Mouse (Mus musculus) MEL (cell line): ENCODE results near the gene Snx3. TPM values are rescaled to one million over a fixed set of nuclear protein-coding genes. Genes with fewer than 3 reads are reported as not detected.
A peak's percentile ranks its signal among the peaks of the same experiment; 100 is the strongest.

ENCODE experiments used
- DNase-seq: peaks from one replicate; pipeline ENCODE4 v3.0.0; 2011; ENCODE audit warnings: low read depth, low spot score
- H3K27ac ChIP-seq: 2 replicates; pipeline ENCODE4 v1.5.1; 2012; ENCODE audit warnings: low read depth, mild to moderate bottlenecking, control low read depth, low read length, moderate library complexity; ENCODE audit not compliant: control insufficient read depth
- H3K27me3 ChIP-seq, 2 experiments: fragments of 150-350 bp in 1 of 2; sonication (generic) in 1 of 2; 2 replicates each; pipeline ENCODE4 v1.6.1; 2012; ENCODE audit warnings: low read length in 2 of 2, mild to moderate bottlenecking in 2 of 2, improper control_type of control experiment in 1 of 2, moderate library complexity in 1 of 2; ENCODE audit not compliant: insufficient read depth in 2 of 2, control insufficient read depth in 1 of 2
- H3K36me3 ChIP-seq, 2 experiments: 2 replicates each; pipeline ENCODE4 v1.6.1; 2012 to 2014; ENCODE audit warnings: low read length in 2 of 2, improper control_type of control experiment in 1 of 2, inconsistent platforms in 1 of 2, mild to moderate bottlenecking in 1 of 2; ENCODE audit not compliant: insufficient read depth in 2 of 2, control insufficient read depth in 1 of 2
- H3K4me1 ChIP-seq, 2 experiments: fragments of 150-350 bp in 1 of 2; sonication (generic) in 1 of 2; 2 replicates each; pipeline ENCODE4 v1.6.1; 2012; ENCODE audit warnings: low read length in 2 of 2, improper control_type of control experiment in 1 of 2, mild to moderate bottlenecking in 1 of 2; ENCODE audit not compliant: insufficient read depth in 2 of 2, control insufficient read depth in 1 of 2
- H3K4me3 ChIP-seq, 2 experiments: fragments of 150-350 bp in 1 of 2; sonication (generic) in 1 of 2; 2 replicates each; pipeline ENCODE4 v1.5.1; 2012; ENCODE audit warnings: low read depth in 2 of 2, low read length in 2 of 2, mild to moderate bottlenecking in 2 of 2, moderate library complexity in 2 of 2, control low read depth in 1 of 2, improper control_type of control experiment in 1 of 2; ENCODE audit not compliant: control insufficient read depth in 1 of 2, insufficient read depth in 1 of 2
- H3K79me2 ChIP-seq: 2 replicates; pipeline ENCODE4 v1.6.1; 2012; ENCODE audit warnings: mild to moderate bottlenecking, low read length, moderate library complexity; ENCODE audit not compliant: control insufficient read depth, poor library complexity, insufficient read depth
- H3K9ac ChIP-seq: 2 replicates; pipeline ENCODE4 v1.6.1; 2012; ENCODE audit warnings: low read depth, mild to moderate bottlenecking, control low read depth, low read length, moderate library complexity; ENCODE audit not compliant: control insufficient read depth, poor library complexity, severe bottlenecking
- H3K9me3 ChIP-seq: fragments of 150-350 bp; sonication (generic); replicated peaks from 2 replicates; pipeline ENCODE4 v1.6.1; 2012; ENCODE audit warnings: mild to moderate bottlenecking, low read length, improper control_type of control experiment, moderate library complexity; ENCODE audit not compliant: insufficient read depth
- BHLHE40 ChIP-seq: IDR thresholded peaks from 2 replicates; pipeline ENCODE4 v1.6.1; 2012; ENCODE audit warnings: low read depth, mild to moderate bottlenecking, inconsistent platforms, low read length, improper control_type of control experiment, borderline replicate concordance
- CHD1 ChIP-seq: IDR thresholded peaks from 2 replicates; pipeline ENCODE4 v1.6.1; 2012; ENCODE audit warnings: low read depth, mild to moderate bottlenecking, inconsistent platforms, low read length, improper control_type of control experiment
- CHD2 ChIP-seq: IDR thresholded peaks from 2 replicates; pipeline ENCODE4 v1.6.1; 2011; ENCODE audit warnings: low read length, improper control_type of control experiment
- CTCF ChIP-seq, 3 experiments: IDR thresholded peaks in 2 of 3; conservative IDR thresholded peaks in 1 of 3; 2 replicates each; pipeline ENCODE4 v1.5.1; 2011 to 2012; ENCODE audit warnings: low read length in 3 of 3, low read depth in 2 of 3, mild to moderate bottlenecking in 2 of 3, improper control_type of control experiment in 1 of 3, inconsistent platforms in 1 of 3, mixed read lengths in 1 of 3, moderate library complexity in 1 of 3; ENCODE audit not compliant: control insufficient read depth in 1 of 3, insufficient read depth in 1 of 3, poor library complexity in 1 of 3, severe bottlenecking in 1 of 3
- EP300 ChIP-seq, 2 experiments: IDR thresholded peaks; 2 replicates each; pipeline ENCODE4 v1.6.1; 2011; ENCODE audit warnings: improper control_type of control experiment in 2 of 2, low read length in 2 of 2, low read depth in 1 of 2, mild to moderate bottlenecking in 1 of 2
- ETS1 ChIP-seq: IDR thresholded peaks from 2 replicates; pipeline ENCODE4 v1.6.1; 2012; ENCODE audit warnings: low read depth, mild to moderate bottlenecking, inconsistent platforms, low read length, improper control_type of control experiment, moderate library complexity
- GABPA ChIP-seq: IDR thresholded peaks from 2 replicates; pipeline ENCODE4 v1.6.1; 2012; ENCODE audit warnings: low read depth, mild to moderate bottlenecking, inconsistent platforms, low read length, improper control_type of control experiment, moderate library complexity
- GATA1 ChIP-seq: IDR thresholded peaks from 2 replicates; pipeline ENCODE4 v1.6.1; 2011; ENCODE audit warnings: low read depth, low read length, improper control_type of control experiment
- HCFC1 ChIP-seq: IDR thresholded peaks from 2 replicates; pipeline ENCODE4 v1.6.1; 2012; ENCODE audit warnings: low read depth, mild to moderate bottlenecking, inconsistent platforms, low read length, improper control_type of control experiment, moderate library complexity
- MEF2A ChIP-seq: IDR thresholded peaks from 2 replicates; pipeline ENCODE4 v1.6.1; 2014; ENCODE audit warnings: low read depth, mild to moderate bottlenecking, inconsistent platforms, low read length, improper control_type of control experiment; ENCODE audit not compliant: poor library complexity, insufficient replicate concordance, severe bottlenecking; ENCODE audit errors: extremely low read depth
- MYB ChIP-seq: IDR thresholded peaks from 2 replicates; pipeline ENCODE4 v1.6.1; 2011; ENCODE audit warnings: mild to moderate bottlenecking, low read depth, low read length, improper control_type of control experiment
- NRF1 ChIP-seq: IDR thresholded peaks from 2 replicates; pipeline ENCODE4 v1.6.1; 2014; ENCODE audit warnings: low read depth, mild to moderate bottlenecking, inconsistent platforms, low read length, improper control_type of control experiment, moderate library complexity; ENCODE audit not compliant: poor library complexity, insufficient read depth, severe bottlenecking
- POLR2A ChIP-seq, 2 experiments: IDR thresholded peaks; 2 replicates each; pipeline ENCODE4 v1.6.1; 2011 to 2012; ENCODE audit warnings: low read length in 2 of 2, mild to moderate bottlenecking in 2 of 2, control low read depth in 1 of 2, improper control_type of control experiment in 1 of 2, low read depth in 1 of 2, moderate library complexity in 1 of 2; ENCODE audit not compliant: control insufficient read depth in 1 of 2, insufficient read depth in 1 of 2, poor library complexity in 1 of 2
- POLR2AphosphoS2 ChIP-seq: IDR thresholded peaks from 2 replicates; pipeline ENCODE4 v1.6.1; 2011; ENCODE audit warnings: low read length, improper control_type of control experiment
- RAD21 ChIP-seq: IDR thresholded peaks from 2 replicates; pipeline ENCODE4 v1.6.1; 2011; ENCODE audit warnings: mild to moderate bottlenecking, low read depth, low read length, improper control_type of control experiment
- RCOR1 ChIP-seq: IDR thresholded peaks from 2 replicates; pipeline ENCODE4 v1.6.1; 2012; ENCODE audit warnings: low read depth, mild to moderate bottlenecking, inconsistent platforms, low read length, improper control_type of control experiment
- SIN3A ChIP-seq: IDR thresholded peaks from 2 replicates; pipeline ENCODE4 v1.6.1; 2012; ENCODE audit warnings: low read length, improper control_type of control experiment, inconsistent platforms
- SMC3 ChIP-seq: IDR thresholded peaks from 2 replicates; pipeline ENCODE4 v1.6.1; 2011; ENCODE audit warnings: low read depth, low read length, improper control_type of control experiment
- TAL1 ChIP-seq: IDR thresholded peaks from 2 replicates; pipeline ENCODE4 v1.6.1; 2012; ENCODE audit warnings: mild to moderate bottlenecking, inconsistent platforms, low read length, moderate library complexity, mixed read lengths
- TBP ChIP-seq: IDR thresholded peaks from 2 replicates; pipeline ENCODE4 v1.8.0; 2011; ENCODE audit warnings: low read depth, low read length, improper control_type of control experiment
- TCF12 ChIP-seq: IDR thresholded peaks from 2 replicates; pipeline ENCODE4 v1.6.1; 2014; ENCODE audit warnings: low read depth, mild to moderate bottlenecking, inconsistent platforms, low read length, improper control_type of control experiment, moderate library complexity
- USF1 ChIP-seq: IDR thresholded peaks from 2 replicates; pipeline ENCODE4 v1.6.1; 2014; ENCODE audit warnings: low read depth, mild to moderate bottlenecking, inconsistent platforms, low read length, improper control_type of control experiment, moderate library complexity
- ZC3H11A ChIP-seq: IDR thresholded peaks from 2 replicates; pipeline ENCODE4 v1.6.1; 2012; ENCODE audit warnings: low read depth, mild to moderate bottlenecking, inconsistent platforms, low read length, improper control_type of control experiment
- ZNF384 ChIP-seq: IDR thresholded peaks from 2 replicates; pipeline ENCODE4 v1.6.1; 2012; ENCODE audit warnings: low read depth, mild to moderate bottlenecking, inconsistent platforms, low read length, improper control_type of control experiment
- polyA plus RNA-seq, 2 experiments: library from polyadenylated mRNA; stranded (reverse) in 1 of 2; unstranded in 1 of 2; fragments of >175 nt in 1 of 2; fragments of >200 nt in 1 of 2; gene quantifications; 2 replicates each; pipeline versions ENCODE4 v1.2.1 to v1.2.4; 2012; ENCODE audit warnings: low replicate concordance in 2 of 2, low read depth in 1 of 2; ENCODE audit not compliant: insufficient read length in 2 of 2, insufficient read depth in 1 of 2, missing spikeins in 1 of 2
- total RNA-seq: library from RNA; depleted of rRNA; stranded (reverse); fragments of 300-350 nt; gene quantifications from 2 replicates; pipeline ENCODE4 v1.2.3, GENCODE M21; 2012

Gene Snx3
- total and polyA plus RNA-seq, 3 experiments: 107 to 320 TPM; not detected in 1

GRCm38 (mm10) chr10:42510141-42510540 lies 8.3 kb downstream of the Snx3 start:
- peaks cover 51% of the 10 kb centered on the region for H3K79me2 ChIP-seq
- no peak overlapping the region for H3K4me3 ChIP-seq
- H3K9me3 ChIP-seq: no peaks in the 10 kb centered on the region
- peak; percentile 33 for DNase-seq
- TF ChIP-seq POLR2AphosphoS2: no peak
- TF ChIP-seq SMC3: peak; percentile 11; the same call in 1 of the 2 replicates
- TF ChIP-seq CTCF (IDR thresholded peaks at IDR 0.05 in 2 of 3, conservative IDR thresholded peaks at IDR 0.05 in 1 of 3; ENCODE audit: control insufficient read depth in 1 of 3, insufficient read depth in 1 of 3, low read depth in 2 of 3, low read length in 3 of 3, poor library complexity in 1 of 3, severe bottlenecking in 1 of 3): peak; percentile 3 to 27 (median 12); a peak in 1 of 6 replicates
- no peak for TF ChIP-seq SIN3A
- no peak for TF ChIP-seq GABPA
- no peak for TF ChIP-seq CHD1
- TF ChIP-seq MEF2A: no peak
- H3K27ac ChIP-seq: no peak overlapping the region
- no peak overlapping the region for H3K9ac ChIP-seq
- H3K4me1 ChIP-seq: peaks cover 15 to 23% of the 10 kb centered on the region in 2 experiments
- H3K36me3 ChIP-seq: peaks cover 27 to 44% of the 10 kb centered on the region in 2 experiments
- H3K27me3 ChIP-seq: no peaks in the 10 kb centered on the region

DNA sequence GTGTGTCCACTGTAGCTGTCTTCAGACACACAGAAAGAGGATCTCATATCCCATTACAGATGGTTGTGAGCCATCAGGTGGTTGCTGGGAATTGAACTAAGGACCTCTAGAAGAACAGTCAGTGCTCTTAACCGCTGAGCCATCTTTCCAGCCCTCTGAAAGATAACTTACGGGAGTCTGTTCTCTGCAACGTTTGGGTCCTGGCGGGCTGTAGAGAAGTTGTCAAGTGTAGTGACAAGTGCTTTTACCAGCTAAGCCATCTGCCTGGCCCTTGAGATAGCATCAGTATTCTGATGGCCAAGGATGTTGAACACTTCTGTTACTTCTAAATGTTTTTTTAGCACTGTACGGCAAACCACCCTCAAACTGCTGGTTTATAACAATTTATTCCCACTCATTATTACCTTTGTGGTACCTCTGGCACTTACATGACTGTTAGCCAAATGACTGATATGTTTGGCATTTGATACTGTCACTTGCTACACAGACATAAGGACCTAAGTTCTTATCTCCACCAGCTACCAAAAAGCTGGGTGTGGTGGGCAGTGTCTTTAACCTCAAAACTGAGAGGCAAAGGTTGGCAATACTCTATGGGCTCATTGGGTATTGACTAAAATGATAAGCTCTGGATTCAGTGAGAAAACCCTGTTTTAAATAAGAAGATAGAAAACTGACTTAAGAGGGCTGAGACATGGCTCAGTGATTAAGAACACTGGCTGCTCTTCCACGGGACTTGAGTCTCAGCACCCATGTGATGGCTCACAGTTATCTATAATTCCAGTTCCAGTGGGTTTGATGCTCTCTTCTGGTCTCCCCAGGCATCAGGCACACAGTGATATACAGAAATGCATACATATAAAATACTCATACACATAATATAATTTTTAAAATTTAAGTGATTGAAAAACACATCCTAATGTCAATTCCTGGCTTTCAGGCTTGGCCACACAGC lies 9.6 kb downstream of the Snx3 start:
- Histone ChIP-seq H3K79me2 (peaks cover 52% of the 10 kb centered on the region), H3K9ac (no peak overlapping the region), H3K4me1 (peaks cover 11 to 23% of the 10 kb centered on the region in 2 experiments)
- TF ChIP-seq ETS1 (peak; percentile 61), GATA1 (peak; percentile 65; the same call in 1 of the 2 replicates), RAD21 (no peak), POLR2A (IDR thresholded peaks at IDR 0.05; ENCODE audit: control insufficient read depth in 1 of 2, insufficient read depth in 1 of 2, low read depth in 1 of 2, low read length in 2 of 2, poor library complexity in 1 of 2) (no peak), BHLHE40 (no peak), CTCF (IDR thresholded peaks at IDR 0.05 in 2 of 3, conservative IDR thresholded peaks at IDR 0.05 in 1 of 3; ENCODE audit: control insufficient read depth in 1 of 3, insufficient read depth in 1 of 3, low read depth in 2 of 3, low read length in 3 of 3, poor library complexity in 1 of 3, severe bottlenecking in 1 of 3) (no peak), TCF12 (peak; percentile 37; the same call in 1 of the 2 replicates), TAL1 (peak; percentile 34; the same call in 1 of the 2 replicates), TBP (peak; percentile 97), RCOR1 (0 out of 2 replicates have a peak, but pooled peaks have one; percentile 21), HCFC1 (no peak), NRF1 (no peak), ZC3H11A (no peak), MYB (0 out of 2 replicates have a peak, but pooled peaks have one; percentile 18), USF1 (no peak), EP300 (IDR thresholded peaks at IDR 0.05; ENCODE audit: low read depth in 1 of 2, low read length in 2 of 2) (peak; percentile 72 to 73), ZNF384 (peak; percentile 18; the same call in 1 of the 2 replicates), CHD2 (no peak)
- TF ChIP-seq, all 39 proteins: peak for 9
- Histone ChIP-seq H3K36me3 (peaks cover 25 to 35% of the 10 kb centered on the region in 2 experiments), H3K27ac (peak overlapping the region; percentile 70), H3K27me3 (no peaks in the 10 kb centered on the region), H3K9me3 (no peaks in the 10 kb centered on the region), H3K4me3 (no peak overlapping the region)
- peak; percentile 67 for DNase-seq
